Mouse (Mus musculus) heart, embryonic 15.5 days (tissue): Measurements from ENCODE around the gene Rapsn. TPM values are rescaled to one million over a fixed set of nuclear protein-coding genes. Genes with fewer than 3 reads are reported as not detected.
A peak's percentile ranks its signal among the peaks of the same experiment; 100 is the strongest.

Experiments used
- ATAC-seq: fragments of 200-750 bp; cut with Nextera tagmentation; replicated peaks from 2 replicates; pipeline ENCODE4 v1.8.0; 2017; ENCODE audit warnings: low read depth, moderate TSS enrichment; ENCODE audit not compliant: insufficient number of reproducible peaks, insufficient read depth, low FRiP score
- H3K27ac ChIP-seq: fragments of 300-500 bp; sonication (generic); 2 replicates; pipeline ENCODE4 v1.5.1; 2015; ENCODE audit warnings: mild to moderate bottlenecking, inconsistent platforms
- H3K27me3 ChIP-seq: fragments of 300-500 bp; sonication (generic); 2 replicates; pipeline ENCODE4 v1.6.1; 2015; ENCODE audit warnings: inconsistent platforms
- H3K36me3 ChIP-seq: fragments of 300-500 bp; sonication (generic); 2 replicates; pipeline ENCODE4 v1.6.1; 2015; ENCODE audit warnings: mild to moderate bottlenecking, inconsistent platforms
- H3K4me1 ChIP-seq: fragments of 300-500 bp; sonication (generic); replicated peaks from 2 replicates; pipeline ENCODE4 v1.6.1; 2015; ENCODE audit warnings: inconsistent platforms
- H3K4me2 ChIP-seq: fragments of 300-500 bp; sonication (generic); 2 replicates; pipeline ENCODE4 v1.6.1; 2015; ENCODE audit warnings: inconsistent platforms, mild to moderate bottlenecking, moderate library complexity
- H3K4me3 ChIP-seq: fragments of 300-500 bp; sonication (generic); 2 replicates; pipeline ENCODE4 v1.5.1; 2015; ENCODE audit warnings: mild to moderate bottlenecking, inconsistent platforms
- H3K9ac ChIP-seq: fragments of 300-500 bp; sonication (generic); 2 replicates; pipeline ENCODE4 v1.6.1; 2015; ENCODE audit warnings: mild to moderate bottlenecking, inconsistent platforms
- H3K9me3 ChIP-seq: fragments of 300-500 bp; sonication (generic); replicated peaks from 2 replicates; pipeline ENCODE4 v1.6.1; 2016; ENCODE audit warnings: inconsistent platforms
- WGBS: fragments of 180-500 bp; shearing (Covaris S2); methylation state at CpG from one replicate; pipeline ENCODE4 v1.1.7; 2015; ENCODE audit warnings: mixed read lengths; 5-methylcytosine and 5-hydroxymethylcytosine counted together
- polyA plus RNA-seq: library from polyadenylated mRNA; unstranded; fragments of >200 nt; fragmentation: Nextera tagmentation; extraction: Ambion mirVana; gene quantifications from 2 replicates; pipeline ENCODE4 v1.2.1, GENCODE M21; 2015

Gene Rapsn
- polyA plus RNA-seq, 1 experiment from 2014 or later: 33.7 TPM

DNA sequence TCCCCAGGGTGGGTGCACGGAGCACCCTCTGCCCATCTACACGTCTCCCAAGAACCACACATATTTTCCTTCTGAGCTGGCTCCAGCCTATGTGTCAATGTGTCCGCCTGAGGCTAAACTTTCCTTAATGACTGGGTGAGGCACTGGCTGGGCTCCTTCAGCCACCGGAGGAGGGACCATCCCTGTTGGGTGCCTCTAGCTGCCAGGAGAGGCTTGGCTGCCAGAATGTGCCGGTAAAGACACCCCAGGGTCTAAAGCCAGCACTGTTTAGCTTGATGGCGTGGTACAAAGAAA, 33.4 kb downstream of the Rapsn start:
- Histone ChIP-seq H3K27me3 (no peaks in the 10 kb centered on the region), H3K9me3 (no peaks in the 10 kb centered on the region), H3K4me2 (peak overlapping the region; percentile 87), H3K4me1 (peaks cover 38% of the 10 kb centered on the region), H3K9ac (peak overlapping the region; percentile 82), H3K36me3 (peaks cover 21% of the 10 kb centered on the region), H3K27ac (peak overlapping the region; percentile 93), H3K4me3 (peak overlapping the region; percentile 82)
- 39% methylated on average over 6 of the region's 6 CpGs for WGBS
- no peak for ATAC-seq

DNA sequence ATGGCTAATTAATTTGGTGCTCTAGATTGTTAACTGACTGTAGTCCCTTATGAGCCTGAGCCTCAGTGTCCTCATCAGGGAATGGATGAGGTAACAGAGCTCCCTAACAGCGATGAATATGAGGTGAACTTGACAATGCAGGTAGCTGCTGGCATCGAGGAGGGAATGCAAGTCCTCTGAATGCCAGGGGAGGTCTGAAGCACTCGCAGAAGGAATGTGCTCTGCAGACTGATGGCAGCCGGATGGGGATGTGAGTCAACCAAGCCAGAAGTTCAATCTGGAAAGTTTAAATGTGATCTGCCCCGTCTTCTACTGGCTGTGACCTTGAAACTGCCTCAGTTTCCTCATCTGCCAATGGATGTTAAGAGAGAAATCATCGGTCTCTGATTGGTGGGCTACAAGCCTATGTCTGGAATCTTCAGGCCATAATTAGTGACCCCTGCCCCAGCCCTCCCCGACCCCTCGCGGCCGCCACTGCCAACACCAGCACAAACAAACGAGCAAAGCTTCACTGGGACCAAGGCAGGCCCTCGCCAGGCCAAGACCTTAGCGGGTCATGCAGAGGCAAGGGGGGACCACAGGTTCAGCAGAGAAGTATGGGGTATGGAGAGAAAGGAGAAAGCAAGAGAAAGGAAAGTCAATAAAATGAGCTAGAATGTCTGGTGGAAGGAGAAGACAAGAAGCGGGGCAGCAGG, 34.0 kb downstream of the Rapsn start:
- Histone ChIP-seq H3K9me3 (no peaks in the 10 kb centered on the region), H3K4me3 (peak overlapping the region; percentile 82), H3K4me1 (peaks cover 38% of the 10 kb centered on the region), H3K36me3 (peaks cover 14% of the 10 kb centered on the region), H3K27ac (peak overlapping the region; percentile 93), H3K4me2 (peak overlapping the region; percentile 87), H3K27me3 (no peaks in the 10 kb centered on the region), H3K9ac (peak overlapping the region; percentile 82)
- no peak for ATAC-seq
- 5% methylated on average over 14 of the region's 14 CpGs for WGBS

DNA sequence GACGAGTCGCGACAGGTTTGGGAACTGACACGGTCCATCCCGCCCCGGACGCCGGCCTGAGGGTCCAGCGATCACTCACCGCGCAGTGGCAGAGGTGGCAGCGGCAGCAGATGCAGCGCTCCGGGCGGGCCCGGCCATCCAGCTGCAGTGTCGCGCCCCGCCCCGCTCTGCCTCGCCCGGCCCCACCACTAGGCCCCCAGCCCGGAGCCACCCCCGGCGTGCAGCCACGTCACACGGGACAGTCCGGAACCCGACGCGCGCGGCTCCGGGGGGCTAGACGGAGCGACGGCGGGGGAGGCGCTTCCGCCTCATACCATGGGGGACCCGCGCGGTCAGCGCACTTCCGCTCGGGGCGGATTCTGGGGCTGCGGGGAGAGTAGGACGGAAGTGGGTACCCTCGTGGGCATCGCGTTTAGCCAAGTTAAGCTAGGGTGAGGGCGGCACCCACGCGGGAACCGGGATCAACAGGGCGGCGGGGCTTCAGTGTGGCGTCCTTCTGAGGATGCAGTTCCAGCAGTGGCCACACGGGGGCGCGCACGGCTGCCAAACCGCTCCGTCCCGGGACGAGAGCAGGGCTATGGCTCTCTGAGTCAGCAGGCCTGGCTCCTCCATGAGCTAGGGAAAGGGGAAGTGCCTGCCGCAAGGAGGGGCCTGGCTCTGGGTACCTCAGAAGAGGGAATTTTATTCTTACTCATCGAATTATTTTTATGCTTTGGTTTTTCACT, 34.8 kb downstream of the Rapsn start, which contains the start of gene Slc39a13:
TSS of gene Slc39a13 (minus strand) at position 342 of the 725 bp plus-strand sequence.
- Histone ChIP-seq H3K4me1 (peaks cover 38% of the 10 kb centered on the region), H3K27ac (peak within 1 kb of the TSS; percentile 93), H3K27me3 (no peaks in the 10 kb centered on the region), H3K36me3 (peaks cover 10% of the 10 kb centered on the region; the same call in 1 of the 2 replicates), H3K4me3 (peak within 1 kb of the TSS; percentile 82), H3K9ac (peak within 1 kb of the TSS; percentile 82), H3K9me3 (no peaks in the 10 kb centered on the region), H3K4me2 (peak within 1 kb of the TSS; percentile 87)
- WGBS: under 1% methylated on average over 69 of the region's 69 CpGs
- peak; percentile 96 for ATAC-seq

- H3K9ac ChIP-seq: peak overlapping the region; percentile 82
- peak overlapping the region; percentile 87 for H3K4me2 ChIP-seq
- H3K9me3 ChIP-seq: no peaks in the 10 kb centered on the region
- H3K4me3 ChIP-seq: peak overlapping the region; percentile 82
- H3K27me3 ChIP-seq: no peaks in the 10 kb centered on the region
- WGBS: 81% methylated on average over 10 of the region's 10 CpGs
- peaks cover 33% of the 10 kb centered on the region for H3K4me1 ChIP-seq
- H3K27ac ChIP-seq: peak overlapping the region; percentile 93
- H3K36me3 ChIP-seq: peaks cover 10% of the 10 kb centered on the region; the same call in 1 of the 2 replicates
- ATAC-seq: no peak
Observed at GRCm38 (mm10) chr2:91071059-91071458, 35.6 kb downstream of the Rapsn start.

GRCm38 (mm10) chr2:91072092-91072491, 36.7 kb downstream of the Rapsn start:
- H3K9me3 ChIP-seq: no peaks in the 10 kb centered on the region
- H3K4me2 ChIP-seq: no peak overlapping the region
- H3K4me1 ChIP-seq: peaks cover 27% of the 10 kb centered on the region
- no peak overlapping the region for H3K4me3 ChIP-seq
- H3K9ac ChIP-seq: no peak overlapping the region
- no peak for ATAC-seq
- H3K27me3 ChIP-seq: no peaks in the 10 kb centered on the region
- H3K36me3 ChIP-seq: peaks cover 7% of the 10 kb centered on the region; the same call in 1 of the 2 replicates
- WGBS: 31% methylated on average over 1 of the region's 1 CpGs
- no peak overlapping the region for H3K27ac ChIP-seq

- ATAC-seq: no peak
- Histone ChIP-seq H3K27ac (0 out of 2 replicates have a peak overlapping the region, but pooled peaks have one; percentile 16), H3K27me3 (no peaks in the 10 kb centered on the region), H3K4me3 (peak overlapping the region; percentile 56), H3K4me1 (peaks cover 15% of the 10 kb centered on the region), H3K9me3 (no peaks in the 10 kb centered on the region), H3K4me2 (peak overlapping the region; percentile 83), H3K36me3 (no peaks in the 10 kb centered on the region), H3K9ac (peak overlapping the region; percentile 69)
- 26% methylated on average over 12 of the region's 12 CpGs for WGBS
Observed at GRCm38 (mm10) chr2:91077957-91078313, 42.5 kb downstream of the Rapsn start.

- ATAC-seq: peak; percentile 62
- peak overlapping the region; percentile 69 for H3K9ac ChIP-seq
- peak overlapping the region; percentile 16; the same call in 1 of the 2 replicates for H3K27ac ChIP-seq
- no peaks in the 10 kb centered on the region for H3K36me3 ChIP-seq
- no peaks in the 10 kb centered on the region for H3K27me3 ChIP-seq
- H3K4me3 ChIP-seq: peak overlapping the region; percentile 56
- WGBS: under 1% methylated on average over 34 of the region's 36 CpGs
- peak overlapping the region; percentile 83 for H3K4me2 ChIP-seq
- H3K9me3 ChIP-seq: no peaks in the 10 kb centered on the region
- H3K4me1 ChIP-seq: peaks cover 18% of the 10 kb centered on the region
Observed at GRCm38 (mm10) chr2:91078314-91079025, 43.0 kb downstream of the Rapsn start.

- H3K9me3 ChIP-seq: no peaks in the 10 kb centered on the region
- H3K4me2 ChIP-seq: peak overlapping the region; percentile 83
- 23% methylated on average over 5 of the region's 5 CpGs for WGBS
- H3K9ac ChIP-seq: peak overlapping the region; percentile 69
- peak overlapping the region; percentile 56 for H3K4me3 ChIP-seq
- H3K36me3 ChIP-seq: no peaks in the 10 kb centered on the region
- H3K27me3 ChIP-seq: no peaks in the 10 kb centered on the region
- no peak; the same call in 1 of the 2 replicates for ATAC-seq
- H3K27ac ChIP-seq: peak overlapping the region; percentile 16; the same call in 1 of the 2 replicates
- H3K4me1 ChIP-seq: peaks cover 18% of the 10 kb centered on the region
Observed at GRCm38 (mm10) chr2:91079026-91079384, 43.6 kb downstream of the Rapsn start.

- Histone ChIP-seq H3K27me3 (no peaks in the 10 kb centered on the region), H3K4me3 (no peak overlapping the region), H3K9ac (no peak overlapping the region), H3K27ac (no peak overlapping the region), H3K4me1 (peaks cover 18% of the 10 kb centered on the region), H3K4me2 (no peak overlapping the region), H3K36me3 (no peaks in the 10 kb centered on the region), H3K9me3 (no peaks in the 10 kb centered on the region)
- no peak for ATAC-seq
- 65% methylated on average over 8 of the region's 8 CpGs for WGBS
Observed at GRCm38 (mm10) chr2:91080784-91081513, 45.5 kb downstream of the Rapsn start.

- Histone ChIP-seq H3K4me2 (no peak within 1 kb of the TSS), H3K27me3 (no peaks in the 10 kb centered on the region), H3K36me3 (no peaks in the 10 kb centered on the region), H3K9ac (no peak within 1 kb of the TSS), H3K4me1 (peaks cover 18% of the 10 kb centered on the region), H3K4me3 (no peak within 1 kb of the TSS), H3K27ac (0 out of 2 replicates have a peak within 1 kb of the TSS, but pooled peaks have one; percentile 36), H3K9me3 (no peaks in the 10 kb centered on the region)
- 78% methylated on average over 13 of the region's 13 CpGs for WGBS
- no peak for ATAC-seq
Observed at GRCm38 (mm10) chr2:91081775-91082695, 46.6 kb downstream of the Rapsn start, which contains the start of gene Spi1. Gene Spi1, plus strand, starts transcription at chr2:91082390.
